Mouse (Mus musculus) kidney, embryonic 14.5 days (tissue): ENCODE measurements around the gene B3gat1. TPM values are rescaled to one million over a fixed set of nuclear protein-coding genes. Genes with fewer than 3 reads are reported as not detected.

Source experiments
- ATAC-seq: fragments of 200-750 bp; cut with Nextera tagmentation; 2 replicates; pipeline ENCODE4 v1.8.0; 2017; ENCODE audit warnings: moderate number of reproducible peaks, mild to moderate bottlenecking, moderate TSS enrichment, moderate library complexity; ENCODE audit not compliant: low FRiP score, low TSS enrichment
- H3K27ac ChIP-seq: fragments of 300-500 bp; sonication (generic); 2 replicates; pipeline ENCODE4 v1.5.1; 2014; ENCODE audit warnings: low read depth, mild to moderate bottlenecking, low read length, moderate library complexity, mixed read lengths
- H3K27me3 ChIP-seq: fragments of 300-500 bp; sonication (generic); 2 replicates; pipeline ENCODE4 v1.6.1; 2014; ENCODE audit warnings: mild to moderate bottlenecking, low read length; ENCODE audit not compliant: control insufficient read depth, insufficient read depth
- H3K36me3 ChIP-seq: fragments of 300-500 bp; sonication (generic); 2 replicates; pipeline ENCODE4 v1.6.1; 2014; ENCODE audit warnings: low read length, mixed read lengths; ENCODE audit not compliant: control insufficient read depth, insufficient read depth
- H3K4me1 ChIP-seq: fragments of 300-500 bp; sonication (generic); 2 replicates; pipeline ENCODE4 v1.6.1; 2014; ENCODE audit warnings: low read length, mixed read lengths; ENCODE audit not compliant: control insufficient read depth, insufficient read depth
- H3K4me2 ChIP-seq: fragments of 300-500 bp; sonication (generic); replicated peaks from 2 replicates; pipeline ENCODE4 v1.6.1; 2014; ENCODE audit warnings: low read depth, mild to moderate bottlenecking, low read length
- H3K4me3 ChIP-seq: fragments of 300-500 bp; sonication (generic); 2 replicates; pipeline ENCODE4 v1.5.1; 2014; ENCODE audit warnings: mild to moderate bottlenecking, low read length
- H3K9ac ChIP-seq: fragments of 300-500 bp; sonication (generic); 2 replicates; pipeline ENCODE4 v1.6.1; 2014; ENCODE audit warnings: low read depth, mild to moderate bottlenecking, low read length, moderate library complexity
- H3K9me3 ChIP-seq: fragments of 300-500 bp; sonication (generic); 2 replicates; pipeline ENCODE4 v1.6.1; 2016; ENCODE audit warnings: low read length; ENCODE audit not compliant: control insufficient read depth
- WGBS: fragments of 180-500 bp; shearing (Covaris S2); extraction: QIAGEN DNeasy Blood & Tissue Kit; methylation state at CpG from one replicate; pipeline ENCODE4 v1.1.7; 2014; 5-methylcytosine and 5-hydroxymethylcytosine counted together
- polyA plus RNA-seq: library from polyadenylated mRNA; unstranded; fragments of >200 nt; fragmentation: Nextera tagmentation; extraction: Ambion mirVana; gene quantifications from 2 replicates; pipeline ENCODE4 v1.2.1, GENCODE M21; 2014

B3gat1 gene
- polyA plus RNA-seq, 1 experiment from 2014 or later: 0.14 TPM

- no peaks in the 10 kb centered on the region for H3K27me3 ChIP-seq
- no peaks in the 10 kb centered on the region for H3K36me3 ChIP-seq
- no peak overlapping the region for H3K27ac ChIP-seq
- no peaks in the 10 kb centered on the region for H3K4me1 ChIP-seq
- no peak overlapping the region for H3K4me2 ChIP-seq
- 66% methylated on average over 7 of the region's 7 CpGs for WGBS
- no peak overlapping the region for H3K9ac ChIP-seq
- no peak for ATAC-seq
- no peaks in the 10 kb centered on the region for H3K9me3 ChIP-seq
- no peak overlapping the region for H3K4me3 ChIP-seq
Observed at GRCm38 (mm10) chr9:26721771-26722170, 11.8 kb upstream of the B3gat1 start.

GRCm38 (mm10) chr9:26725709-26726108, 7.8 kb upstream of the B3gat1 start:
- H3K4me1 ChIP-seq: no peaks in the 10 kb centered on the region

GRCm38 (mm10) chr9:26727445-26727844, 6.1 kb upstream of the B3gat1 start:
- ATAC-seq: no peak

More at GRCm38 (mm10) chr9:26725709-26726108, 7.8 kb upstream of the B3gat1 start:
- Histone ChIP-seq H3K4me3 (no peak overlapping the region), H3K27me3 (no peaks in the 10 kb centered on the region), H3K9ac (no peak overlapping the region), H3K4me2 (no peak overlapping the region), H3K36me3 (no peaks in the 10 kb centered on the region), H3K9me3 (no peaks in the 10 kb centered on the region), H3K27ac (no peak overlapping the region)
- no peak for ATAC-seq
- WGBS: 89% methylated on average over 3 of the region's 3 CpGs

GRCm38 (mm10) chr9:26728556-26728955, 5.0 kb upstream of the B3gat1 start:
- Histone ChIP-seq H3K9ac (no peak overlapping the region), H3K4me1 (peaks cover 2% of the 10 kb centered on the region; the same call in 1 of the 2 replicates), H3K36me3 (no peaks in the 10 kb centered on the region), H3K27ac (no peak overlapping the region), H3K27me3 (peaks cover 16% of the 10 kb centered on the region), H3K4me3 (no peak overlapping the region), H3K9me3 (no peaks in the 10 kb centered on the region), H3K4me2 (no peak overlapping the region)
- 83% methylated on average over 2 of the region's 2 CpGs for WGBS
- no peak for ATAC-seq

More at GRCm38 (mm10) chr9:26727445-26727844, 6.1 kb upstream of the B3gat1 start:
- H3K4me3 ChIP-seq: no peak overlapping the region
- no peaks in the 10 kb centered on the region for H3K36me3 ChIP-seq
- H3K4me1 ChIP-seq: no peaks in the 10 kb centered on the region
- no peaks in the 10 kb centered on the region for H3K9me3 ChIP-seq
- 69% methylated on average over 2 of the region's 2 CpGs for WGBS
- no peak overlapping the region for H3K9ac ChIP-seq
- no peak overlapping the region for H3K4me2 ChIP-seq
- H3K27me3 ChIP-seq: peaks cover 6% of the 10 kb centered on the region
- no peak overlapping the region for H3K27ac ChIP-seq

- H3K27ac ChIP-seq: no peak overlapping the region
- peak; percentile 76 for ATAC-seq
- H3K36me3 ChIP-seq: no peaks in the 10 kb centered on the region
- H3K9me3 ChIP-seq: no peaks in the 10 kb centered on the region
- peak overlapping the region; percentile 96 for H3K4me2 ChIP-seq
- peaks cover 7% of the 10 kb centered on the region for H3K4me1 ChIP-seq
- peak overlapping the region; percentile 49 for H3K4me3 ChIP-seq
- H3K9ac ChIP-seq: peak overlapping the region; percentile 53; the same call in 1 of the 2 replicates
- peaks cover 44% of the 10 kb centered on the region for H3K27me3 ChIP-seq
- under 1% methylated on average over 32 of the region's 37 CpGs for WGBS
Observed at GRCm38 (mm10) chr9:26733986-26734385, 458 bp downstream of the B3gat1 start.

GRCm38 (mm10) chr9:26737116-26737515, 3.6 kb downstream of the B3gat1 start:
- Histone ChIP-seq H3K4me3 (no peak overlapping the region), H3K4me1 (peaks cover 7% of the 10 kb centered on the region), H3K4me2 (no peak overlapping the region), H3K9ac (no peak overlapping the region), H3K36me3 (no peaks in the 10 kb centered on the region), H3K27ac (no peak overlapping the region), H3K27me3 (peaks cover 41% of the 10 kb centered on the region), H3K9me3 (no peaks in the 10 kb centered on the region)
- ATAC-seq: no peak
- WGBS: 81% methylated on average over 5 of the region's 5 CpGs

GRCm38 (mm10) chr9:26742817-26743216, 9.3 kb downstream of the B3gat1 start:
- Histone ChIP-seq H3K27me3 (no peaks in the 10 kb centered on the region), H3K4me3 (no peak overlapping the region), H3K9me3 (no peaks in the 10 kb centered on the region), H3K4me2 (no peak overlapping the region), H3K9ac (no peak overlapping the region), H3K36me3 (no peaks in the 10 kb centered on the region), H3K27ac (no peak overlapping the region), H3K4me1 (no peaks in the 10 kb centered on the region)
- WGBS: 91% methylated on average over 3 of the region's 3 CpGs
- ATAC-seq: no peak

- ATAC-seq: no peak
- Histone ChIP-seq H3K4me3 (no peak overlapping the region), H3K9ac (no peak overlapping the region), H3K36me3 (no peaks in the 10 kb centered on the region), H3K27ac (no peak overlapping the region), H3K27me3 (no peaks in the 10 kb centered on the region), H3K9me3 (no peaks in the 10 kb centered on the region), H3K4me2 (no peak overlapping the region), H3K4me1 (no peaks in the 10 kb centered on the region)
- 69% methylated on average over 4 of the region's 4 CpGs for WGBS
Observed at GRCm38 (mm10) chr9:26747121-26747520, 13.6 kb downstream of the B3gat1 start.

- ATAC-seq: no peak
- Histone ChIP-seq H3K27me3 (no peaks in the 10 kb centered on the region), H3K4me1 (no peaks in the 10 kb centered on the region), H3K27ac (no peak overlapping the region), H3K9ac (no peak overlapping the region), H3K4me2 (no peak overlapping the region), H3K36me3 (no peaks in the 10 kb centered on the region), H3K9me3 (no peaks in the 10 kb centered on the region), H3K4me3 (no peak overlapping the region)
- WGBS: 84% methylated on average over 4 of the region's 4 CpGs
Observed at GRCm38 (mm10) chr9:26748893-26749292, 15.4 kb downstream of the B3gat1 start.
